Mouse (Mus musculus): ENCODE results near the gene Lbhd2.
A peak's percentile ranks its signal among the peaks of the same experiment; 100 is the strongest.

GRCm38 (mm10) chr12:111442309-111443010 is 35.9 kb downstream of the Lbhd2 start, which contains the start of gene Tnfaip2:
- TF ChIP-seq POLR2A (IDR thresholded peaks at IDR 0.05; ENCODE audit: control insufficient read depth, low read depth, low read length) (peak; percentile 93; the same call in 1 of the 2 replicates), CTCF (IDR thresholded peaks at IDR 0.05; ENCODE audit: control insufficient read depth, insufficient read depth, insufficient replicate concordance, low read depth, low read length) (no peak)
